Mouse (Mus musculus) lung, postnatal 0 days (tissue): Measurements from ENCODE around the gene Efcab2.

ENCODE experiments used
- CTCF ChIP-seq: IDR thresholded peaks from 2 replicates; pipeline ENCODE4 v1.5.1; 2016; ENCODE audit warnings: antibody characterized with exemption, mild to moderate bottlenecking
- EP300 ChIP-seq: IDR thresholded peaks from 2 replicates; pipeline ENCODE4 v1.6.1; 2016; ENCODE audit warnings: antibody characterized with exemption, mild to moderate bottlenecking, control low read depth

DNA sequence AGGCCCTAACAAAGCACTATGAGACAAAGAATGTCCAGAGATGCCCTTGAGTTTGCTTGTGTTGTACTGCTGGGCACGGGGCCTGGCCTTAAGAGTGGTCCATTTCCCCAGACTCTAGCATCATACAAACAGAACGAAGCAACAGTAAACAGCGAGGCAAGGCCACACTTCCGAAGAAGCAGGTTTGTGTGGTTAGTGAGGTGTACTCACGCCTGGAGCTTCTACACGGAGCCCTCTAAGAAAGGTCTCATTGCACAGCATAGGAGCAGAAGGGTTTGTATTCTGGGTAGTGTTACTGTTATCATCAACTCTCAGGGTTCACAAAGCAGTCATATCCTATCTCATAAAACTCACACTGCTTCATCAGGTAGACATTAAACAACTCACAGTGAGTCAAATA lies 61.7 kb downstream of the Efcab2 start:
- TF ChIP-seq CTCF (no peak), EP300 (no peak)
